Mouse (Mus musculus) cerebral cortex, adult 2 months (tissue): ENCODE measurements around the gene Rasl11b.

Source experiments
- WGBS: fragments of 180-500 bp; shearing (Covaris S2); methylation state at CpG from one replicate; pipeline ENCODE4 v1.1.7; 2018; 5-methylcytosine and 5-hydroxymethylcytosine counted together

Gene Rasl11b

GRCm38 (mm10) chr5:74209640-74210039 is 14.6 kb downstream of the Rasl11b start:
- WGBS, result 86% methylated on average over 4 of the region's 4 CpGs

GRCm38 (mm10) chr5:74211346-74211745 is 16.3 kb downstream of the Rasl11b start:
- 58% methylated on average over 11 of the region's 11 CpGs for WGBS

GRCm38 (mm10) chr5:74214501-74215110 is 19.5 kb downstream of the Rasl11b start:
- WGBS, result 30% methylated on average over 7 of the region's 7 CpGs

GRCm38 (mm10) chr5:74215125-74215524 is 20.0 kb downstream of the Rasl11b start:
- 38% methylated on average over 4 of the region's 4 CpGs for WGBS

- 62% methylated on average over 4 of the region's 4 CpGs for WGBS
Measured at GRCm38 (mm10) chr5:74218524-74218923, 23.4 kb downstream of the Rasl11b start.

- WGBS, result 89% methylated on average over 4 of the region's 4 CpGs
Measured at GRCm38 (mm10) chr5:74222626-74223025, 27.5 kb downstream of the Rasl11b start.

GRCm38 (mm10) chr5:74224480-74224879 is 29.4 kb downstream of the Rasl11b start:
- 81% methylated on average over 6 of the region's 6 CpGs for WGBS

- 79% methylated on average over 5 of the region's 5 CpGs for WGBS
Measured at GRCm38 (mm10) chr5:74226183-74226582, 31.1 kb downstream of the Rasl11b start.

GRCm38 (mm10) chr5:74227352-74227751 is 32.3 kb downstream of the Rasl11b start:
- 97% methylated on average over 6 of the region's 6 CpGs for WGBS

- 26% methylated on average over 1 of the region's 1 CpGs for WGBS
Measured at GRCm38 (mm10) chr5:74228938-74229337, 33.9 kb downstream of the Rasl11b start.

GRCm38 (mm10) chr5:74229775-74230413 is 34.8 kb downstream of the Rasl11b start:
- WGBS, result 85% methylated on average over 11 of the region's 11 CpGs

- 85% methylated on average over 2 of the region's 2 CpGs for WGBS
Measured at GRCm38 (mm10) chr5:74230525-74230924, 35.4 kb downstream of the Rasl11b start.

- 82% methylated on average over 7 of the region's 7 CpGs for WGBS
Measured at GRCm38 (mm10) chr5:74233808-74234207, 38.7 kb downstream of the Rasl11b start.

GRCm38 (mm10) chr5:74239369-74239768 is 44.3 kb downstream of the Rasl11b start:
- WGBS, result 94% methylated on average over 1 of the region's 1 CpGs

- 96% methylated on average over 8 of the region's 8 CpGs for WGBS
Measured at GRCm38 (mm10) chr5:74240298-74240697, 45.2 kb downstream of the Rasl11b start.

GRCm38 (mm10) chr5:74240926-74241680 is 46.0 kb downstream of the Rasl11b start:
- WGBS, result 67% methylated on average over 13 of the region's 13 CpGs

GRCm38 (mm10) chr5:74242654-74243053 is 47.6 kb downstream of the Rasl11b start:
- WGBS, result 88% methylated on average over 3 of the region's 3 CpGs

GRCm38 (mm10) chr5:74244406-74245019 is 49.4 kb downstream of the Rasl11b start:
- WGBS, result 86% methylated on average over 14 of the region's 14 CpGs

- 76% methylated on average over 8 of the region's 8 CpGs for WGBS
Measured at GRCm38 (mm10) chr5:74245641-74246145, 50.6 kb downstream of the Rasl11b start.

- 60% methylated on average over 4 of the region's 4 CpGs for WGBS
Measured at GRCm38 (mm10) chr5:74246453-74246852, 51.4 kb downstream of the Rasl11b start.

- WGBS, result 90% methylated on average over 3 of the region's 3 CpGs
Measured at GRCm38 (mm10) chr5:74246971-74247370, 51.9 kb downstream of the Rasl11b start.
